Mouse (Mus musculus) kidney, postnatal 4 days (tissue): Measurements from ENCODE around the gene Txndc2.
"Not testable (repeated sequence)": the region's sequence is repeated elsewhere in the genome, so short reads cannot be mapped to it uniquely, and the experiment has no call there.

ENCODE experiments used
- DNase-seq, 2 experiments: peaks; one replicate each; pipeline ENCODE4 v3.0.0; 2021; ENCODE audit warnings: mixed read lengths in 2 of 2

Txndc2 gene

DNA sequence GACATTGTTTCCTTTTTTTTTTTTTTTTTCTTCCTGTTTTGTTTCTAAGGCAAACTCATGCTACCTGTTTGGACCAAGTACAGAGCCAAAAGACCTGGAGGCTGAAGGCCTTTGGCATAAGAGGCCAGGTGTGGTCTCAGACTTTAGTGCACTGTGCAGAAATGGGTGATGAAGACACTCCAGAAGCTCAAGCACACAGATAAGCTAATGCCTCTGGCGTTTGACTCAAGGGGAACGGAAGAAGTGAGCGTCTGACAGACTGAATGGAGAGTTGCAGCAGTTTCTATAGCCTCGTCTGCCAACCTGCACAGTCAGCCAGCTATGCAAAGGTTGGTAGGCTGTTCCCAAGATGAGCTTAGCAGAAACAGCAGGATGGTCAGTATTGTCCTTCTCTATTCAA is 13.6 kb upstream of the Txndc2 start:
- DNase-seq = no peak

- DNase-seq = peak in 1 of 2 experiments; percentile 29
Observed at GRCm38 (mm10) chr17:65650598-65650997, 8.6 kb upstream of the Txndc2 start.

DNA sequence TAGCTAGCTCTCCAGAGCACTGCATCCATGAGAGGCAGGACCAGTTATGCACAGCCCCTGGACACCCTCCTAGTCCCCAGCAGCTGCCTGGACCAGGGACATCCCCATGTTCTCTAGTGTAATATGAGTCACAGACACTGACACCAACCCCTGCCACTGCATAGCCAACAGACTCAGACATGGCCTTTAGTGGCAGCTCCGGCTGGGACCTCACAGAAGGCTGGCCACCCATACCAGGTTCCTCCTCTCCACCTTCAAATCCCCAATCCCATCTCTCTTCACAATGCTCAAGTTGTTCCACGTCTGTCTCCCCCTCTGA is 7.2 kb upstream of the Txndc2 start:
- no peak for DNase-seq

DNA sequence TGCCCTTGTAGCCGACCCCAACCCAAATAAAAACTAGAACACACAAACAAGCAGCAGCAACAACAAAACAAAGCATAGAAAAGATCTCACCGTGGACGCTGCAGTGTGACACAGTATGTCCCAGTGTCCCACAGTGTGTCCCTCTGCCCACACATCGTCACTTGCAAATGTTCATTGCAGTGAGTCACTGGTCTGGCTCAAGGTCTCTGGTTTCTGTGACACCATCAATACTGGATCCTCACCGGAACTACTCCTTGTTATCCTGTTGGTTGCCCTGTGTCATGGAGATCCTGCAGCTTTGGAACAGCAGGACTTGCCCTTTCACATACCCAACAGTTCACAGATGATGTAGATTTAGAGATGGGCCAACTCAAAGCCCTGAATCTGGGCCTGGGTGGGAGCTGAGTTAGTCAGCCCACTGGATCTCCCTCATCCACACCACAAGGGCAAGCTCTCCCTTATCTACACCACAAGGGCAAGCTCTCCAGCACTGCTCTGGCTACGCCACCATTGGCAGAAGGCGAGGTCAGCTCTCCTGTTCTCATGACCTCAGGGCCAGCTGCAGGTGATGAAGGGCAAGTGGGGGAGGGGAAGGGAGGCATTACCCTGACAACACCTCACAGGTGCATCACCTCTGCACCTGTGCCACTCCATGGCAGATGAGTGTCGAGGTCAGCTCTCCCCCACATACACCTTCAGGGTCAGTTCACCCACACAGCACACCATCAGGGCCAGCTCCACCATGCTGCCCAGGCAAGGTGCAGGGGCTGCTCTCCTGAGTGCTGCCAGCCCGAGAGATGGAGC is 6.6 kb upstream of the Txndc2 start:
- no peak for DNase-seq

DNA sequence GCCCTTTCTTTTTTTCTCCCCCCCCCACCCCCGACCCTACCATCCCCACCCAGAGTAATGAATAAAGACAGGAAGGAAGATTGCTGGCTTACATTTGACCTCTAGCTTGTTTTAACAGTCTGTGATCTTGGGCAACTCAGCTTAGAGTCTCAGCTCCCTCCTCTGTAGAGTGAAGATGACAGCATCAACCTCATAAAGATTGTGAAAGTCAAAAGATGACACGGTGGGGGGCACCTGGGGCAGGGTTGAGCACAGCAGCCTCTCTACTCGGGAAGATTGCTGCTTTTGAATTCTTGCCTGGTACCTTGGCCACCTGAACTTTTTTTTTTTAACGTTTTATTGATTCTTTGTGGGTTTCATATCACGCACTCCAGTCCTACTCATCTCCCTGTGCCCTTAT is 6.0 kb upstream of the Txndc2 start:
- no peak for DNase-seq

DNA sequence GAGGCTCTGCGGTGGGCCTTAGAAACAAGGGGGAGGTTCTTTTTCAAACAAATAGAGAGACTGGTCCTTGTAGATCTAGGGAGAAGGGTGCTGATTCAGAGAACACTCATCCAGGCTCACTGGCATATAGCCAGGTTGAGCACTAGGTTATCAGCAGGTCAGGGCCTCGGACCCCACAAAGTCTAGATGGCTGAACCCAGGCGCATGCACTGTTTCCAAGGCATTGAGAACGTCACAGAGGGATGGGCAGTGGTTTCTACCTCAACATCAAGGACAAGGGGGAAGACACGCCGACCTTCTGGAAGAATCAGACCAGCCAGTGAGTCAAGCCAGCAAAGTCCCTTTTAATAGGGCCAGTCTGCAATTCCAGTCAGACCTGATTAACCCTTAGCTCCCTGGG is 5.3 kb upstream of the Txndc2 start:
- DNase-seq = no peak

DNA sequence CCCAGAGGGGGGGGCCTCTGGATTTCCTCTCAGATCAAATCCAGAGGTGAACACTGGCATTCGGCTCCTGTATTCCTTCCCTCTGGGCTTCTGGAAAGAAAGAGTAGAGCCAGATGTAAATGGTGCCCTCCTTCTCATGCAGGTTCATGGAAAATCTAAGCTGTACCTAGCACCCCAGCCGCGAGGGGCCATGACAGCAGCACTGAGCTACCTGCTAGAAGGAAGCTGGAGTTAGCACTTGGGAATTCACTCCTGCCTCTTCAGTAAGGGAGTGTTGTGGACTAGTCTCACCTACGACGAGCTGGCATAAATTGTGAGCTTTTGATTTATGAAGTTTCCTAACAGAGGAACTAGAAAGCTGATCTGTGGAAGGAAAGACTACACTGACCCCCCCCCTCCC is 1.6 kb upstream of the Txndc2 start:
- DNase-seq = no peak

DNA sequence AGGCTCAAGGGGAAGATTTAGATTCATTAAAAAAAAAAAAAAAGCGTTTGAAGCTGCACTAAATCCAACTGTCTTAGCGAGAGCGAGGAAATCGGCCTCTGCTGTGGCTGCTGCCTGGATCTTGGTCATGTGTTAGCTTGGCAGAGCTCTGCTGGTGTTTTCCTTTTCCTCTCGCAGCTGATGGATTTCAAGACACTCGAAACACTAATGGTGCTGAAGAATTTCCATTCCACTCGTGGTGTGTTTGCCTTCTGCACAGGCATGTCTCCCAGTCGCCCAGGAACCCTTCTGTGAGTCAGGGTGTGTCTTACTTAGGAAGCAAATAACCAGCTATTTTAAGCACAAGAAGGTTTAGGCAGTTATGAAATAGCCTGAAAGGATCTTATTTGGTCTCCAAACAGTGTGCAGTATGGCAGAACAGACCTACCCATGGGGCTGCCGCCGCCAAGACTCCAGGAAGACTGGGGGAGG is 1.1 kb upstream of the Txndc2 start:
- peak; percentile 21 to 48 for DNase-seq

- no peak for DNase-seq
Observed at GRCm38 (mm10) chr17:65642578-65642991, 617 bp upstream of the Txndc2 start.

GRCm38 (mm10) chr17:65639144-65639543 is 2.8 kb downstream of the Txndc2 start:
- DNase-seq = no peak

DNA sequence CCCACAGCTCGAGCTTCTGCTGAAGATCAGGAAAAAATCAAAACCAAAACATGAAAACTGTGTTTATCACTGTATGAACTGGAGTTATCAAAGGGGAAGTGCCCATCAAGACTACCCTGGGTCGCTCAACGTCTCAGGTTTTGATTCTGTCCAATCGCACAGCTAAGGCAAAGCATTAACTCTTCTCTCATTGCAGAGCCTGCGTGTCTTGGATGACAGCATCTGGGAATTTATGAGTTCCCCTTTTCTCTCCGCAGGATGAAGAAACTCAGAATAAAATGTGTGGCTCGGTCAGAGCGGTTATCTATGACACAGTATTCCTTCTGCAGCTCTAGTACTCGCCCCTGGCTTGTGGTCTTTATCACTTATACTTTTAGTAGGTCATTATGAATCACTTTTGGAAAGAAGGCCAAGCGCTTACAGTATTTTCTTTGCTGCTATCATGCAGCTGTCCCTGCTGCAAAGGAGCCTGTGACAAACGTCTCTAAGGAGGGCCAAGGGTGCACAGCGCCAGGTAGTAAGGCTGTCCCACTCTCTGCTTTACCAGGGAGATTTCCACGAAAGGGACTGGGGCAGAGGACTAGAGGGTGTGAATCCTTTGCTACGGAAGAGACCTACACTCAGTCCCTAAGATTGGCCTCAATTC is 6.1 kb downstream of the Txndc2 start:
- no peak for DNase-seq

- DNase-seq = no peak
Observed at GRCm38 (mm10) chr17:65629943-65630342, 12.0 kb downstream of the Txndc2 start.

DNA sequence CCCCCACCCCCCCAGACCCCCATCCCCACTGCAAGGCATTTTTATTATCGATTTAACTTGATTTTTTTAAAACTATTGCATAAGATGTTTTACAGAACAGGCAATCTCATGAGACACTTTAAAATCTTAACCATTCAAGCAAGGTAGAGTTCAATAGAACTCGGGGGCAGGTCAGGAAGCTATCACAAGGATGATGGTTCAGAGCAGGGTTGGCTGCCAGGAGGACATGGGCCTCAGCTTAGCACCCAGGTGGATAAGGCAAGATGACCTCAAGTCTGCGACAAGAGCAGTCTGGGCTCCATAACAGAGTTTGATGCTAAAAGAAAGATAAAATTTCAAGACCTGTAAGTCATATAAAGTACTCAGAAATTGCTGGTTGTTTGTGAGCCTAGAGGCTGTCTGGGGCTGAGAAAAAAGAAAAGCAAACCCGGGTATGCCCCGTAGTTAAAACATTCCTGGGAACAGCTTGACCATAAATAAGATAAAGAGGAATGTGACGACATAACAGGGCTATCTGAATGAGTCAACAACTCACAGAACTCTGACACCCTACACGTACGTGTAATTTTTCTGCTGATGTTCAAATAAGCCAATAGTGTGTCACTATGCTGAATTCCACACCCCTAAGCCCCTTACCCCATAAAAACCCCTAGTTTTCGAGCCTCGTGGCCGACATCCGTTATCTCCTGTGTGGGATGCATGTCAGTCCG is 13.0 kb downstream of the Txndc2 start:
- not testable (repeated sequence) for DNase-seq

DNA sequence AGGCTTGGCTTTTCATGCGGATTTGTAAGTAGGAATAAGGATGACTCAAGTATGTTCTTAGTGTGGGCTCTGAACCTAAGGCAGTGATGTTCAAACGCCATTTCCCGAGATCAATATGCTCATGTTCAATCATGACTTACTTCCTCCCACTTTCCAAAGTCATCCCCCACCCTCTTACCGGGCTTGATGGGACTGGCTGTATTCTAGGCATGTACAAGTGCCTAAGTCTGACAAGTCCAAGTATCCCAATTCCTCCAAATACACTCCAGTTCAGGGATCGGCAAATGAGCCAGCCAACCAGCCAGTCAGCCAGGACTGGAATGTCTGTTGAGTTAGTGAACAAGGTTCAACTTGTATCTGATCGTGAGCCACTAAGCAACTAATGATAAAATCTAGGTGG is 15.7 kb downstream of the Txndc2 start:
- DNase-seq = no peak

DNA sequence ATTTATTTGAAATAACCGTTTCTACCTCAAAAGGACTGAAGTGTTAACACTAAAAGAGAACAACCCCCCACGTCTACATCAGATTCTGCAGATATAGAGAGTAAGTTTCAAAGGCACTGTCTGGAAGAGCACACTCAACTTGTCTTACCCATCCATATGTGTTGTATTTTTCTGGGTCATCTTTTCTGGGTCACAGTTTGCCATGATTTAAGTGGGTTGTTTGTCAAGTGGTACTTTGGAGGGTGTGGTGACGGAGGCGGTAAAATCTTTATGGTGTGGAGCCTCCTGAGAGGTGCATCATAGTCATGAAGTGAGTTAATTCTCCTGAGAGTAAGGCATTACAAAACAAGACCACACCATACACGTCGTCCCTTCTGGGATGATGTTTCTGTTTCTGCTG is 16.4 kb downstream of the Txndc2 start:
- DNase-seq = no peak

DNA sequence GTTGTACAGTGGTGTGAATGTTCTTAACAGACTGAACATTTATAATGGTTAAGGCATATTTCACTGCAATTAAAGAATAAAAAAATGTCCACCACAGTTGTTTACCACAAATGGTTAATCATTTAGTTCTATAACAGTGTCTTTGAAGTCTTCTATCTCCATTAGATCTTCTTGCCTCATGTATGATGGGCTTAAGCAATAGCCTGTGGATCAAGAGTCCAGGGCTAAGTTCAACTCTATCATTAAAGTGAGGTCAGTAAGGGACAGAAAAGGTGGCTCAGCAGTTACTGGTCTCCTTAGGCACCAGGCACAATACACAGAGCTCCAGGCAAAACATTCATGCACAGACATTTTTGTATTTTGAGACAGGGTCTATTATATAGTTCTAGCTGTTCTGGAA is 18.8 kb downstream of the Txndc2 start:
- no peak for DNase-seq

- DNase-seq = no peak
Observed at GRCm38 (mm10) chr17:65618431-65618830, 23.5 kb downstream of the Txndc2 start.

GRCm38 (mm10) chr17:65615678-65616077 is 26.3 kb downstream of the Txndc2 start:
- DNase-seq = no peak

DNA sequence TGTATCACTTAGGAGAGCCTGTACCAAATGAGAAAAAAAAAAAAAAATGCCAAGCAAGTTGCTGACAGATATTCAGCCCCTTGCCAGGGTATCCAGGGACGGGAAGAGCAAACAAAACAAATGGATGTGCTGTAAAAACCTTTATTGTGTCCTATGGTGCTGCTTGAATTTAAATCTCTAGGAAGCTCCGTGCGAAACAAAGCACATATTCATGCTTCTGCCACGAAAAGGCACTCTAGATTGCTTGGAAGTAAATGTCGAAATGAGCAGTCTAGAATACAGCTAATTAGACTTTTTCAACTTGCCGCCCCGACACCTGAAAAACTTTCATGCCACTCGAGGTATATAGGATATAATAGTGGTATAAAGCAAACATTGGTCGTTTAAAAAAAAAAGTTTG is 27.5 kb downstream of the Txndc2 start:
- no peak for DNase-seq

DNA sequence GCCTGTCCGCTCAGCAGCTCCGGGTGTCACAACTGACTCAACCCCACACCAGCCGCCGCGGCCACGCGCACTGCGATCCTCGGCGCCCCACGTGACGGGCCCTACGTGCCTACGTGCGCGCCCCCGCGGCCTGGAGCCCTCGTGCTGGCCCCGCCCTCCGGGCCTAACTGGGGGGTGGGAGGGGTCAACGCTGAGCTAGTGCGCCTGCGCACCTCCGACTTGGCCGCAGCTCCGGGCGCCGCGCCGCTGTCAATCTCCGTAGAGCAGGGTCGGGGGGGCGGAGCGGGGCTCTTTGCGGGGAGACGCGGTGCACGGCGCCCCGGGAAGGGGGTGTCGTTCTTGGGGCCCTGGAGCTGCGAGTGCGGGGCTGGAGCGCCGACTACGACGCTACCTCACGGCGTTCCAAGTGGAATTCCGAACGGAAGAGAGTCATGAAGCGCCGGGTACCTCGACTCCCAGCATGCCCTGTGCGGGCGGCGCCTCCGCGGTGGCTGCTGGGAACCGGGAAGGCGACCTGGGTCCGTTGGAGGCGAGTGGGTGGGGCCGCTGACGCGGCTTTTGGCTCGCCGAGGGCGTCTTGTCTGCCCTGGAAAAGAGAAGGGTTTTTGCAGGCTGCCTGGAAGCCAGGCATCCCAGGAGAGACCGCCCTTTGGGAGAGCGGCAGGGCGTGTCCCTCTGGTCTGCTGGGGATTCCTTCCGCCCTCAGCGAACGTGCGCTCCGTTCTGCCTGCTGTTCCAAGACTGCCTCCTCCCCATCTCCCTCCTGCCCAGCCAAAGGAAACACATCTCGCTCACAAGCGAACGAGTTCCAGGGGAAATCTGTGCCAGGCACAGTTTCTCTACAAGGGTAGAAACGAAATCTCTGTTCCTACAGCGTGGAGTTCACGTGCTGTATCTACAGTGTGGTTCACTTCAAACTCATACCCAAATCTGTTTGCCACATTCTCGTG is 28.2 kb downstream of the Txndc2 start, which contains the start of gene Vapa:
Gene Vapa, minus strand, starts transcription at position 93 of the 950 bp plus-strand sequence.
- DNase-seq = peak; percentile 98 to 99

- DNase-seq = no peak
Observed at GRCm38 (mm10) chr17:65613142-65613462, 28.9 kb downstream of the Txndc2 start.

GRCm38 (mm10) chr17:65612391-65613141 is 29.4 kb downstream of the Txndc2 start:
- DNase-seq = peak; percentile 59 to 70
